Mouse (Mus musculus) NIH3T3 (cell line): ENCODE data around the gene Ttc39b.

Source experiments
- DNase-seq: peaks from one replicate; pipeline ENCODE4 v3.0.0-alpha.2; 2012; ENCODE audit warnings: low read depth

Ttc39b gene

DNA sequence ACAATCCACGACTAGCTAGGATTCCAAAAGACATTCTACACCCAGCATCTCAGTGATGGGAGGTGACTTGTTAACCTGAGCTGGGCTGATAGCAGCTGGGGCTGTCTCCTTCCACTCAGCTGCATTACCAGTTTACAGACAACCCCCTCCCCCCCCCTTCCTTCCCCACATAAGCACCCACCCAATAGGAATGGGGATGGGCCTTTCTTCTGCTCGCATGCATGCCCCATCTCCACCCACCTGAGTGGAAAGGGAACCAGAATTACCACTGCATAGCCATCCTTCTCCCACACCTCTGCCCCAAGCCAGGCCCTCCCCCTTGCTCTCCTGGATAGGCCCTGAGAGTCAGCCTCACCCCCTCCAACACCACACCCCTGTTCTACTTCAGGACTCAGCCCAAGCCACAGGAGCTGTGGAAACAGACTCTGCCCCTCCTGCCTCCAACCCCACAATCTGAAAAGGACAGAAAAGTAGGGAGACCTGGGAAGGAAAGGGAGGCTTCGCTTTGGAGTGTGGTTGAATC lies 6.2 kb downstream of the Ttc39b start:
- no peak for DNase-seq

DNA sequence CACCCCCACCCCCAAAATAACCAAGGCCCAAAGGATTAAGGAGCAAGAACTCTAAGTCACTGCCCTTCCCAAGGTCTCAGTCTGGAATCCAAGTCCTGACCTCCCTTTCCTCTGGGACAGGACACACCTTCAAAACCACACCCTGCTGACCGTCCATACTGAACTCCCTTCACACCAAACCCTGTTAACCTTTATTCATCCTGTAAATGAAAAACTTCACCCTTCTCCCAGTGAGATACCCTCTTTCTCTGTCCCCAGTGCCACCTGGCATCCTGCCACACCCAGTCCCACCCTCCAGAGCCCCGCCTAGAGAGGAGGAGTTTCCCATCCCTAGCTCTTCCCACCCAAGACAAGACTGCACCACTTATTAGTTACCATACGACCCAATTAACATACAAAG lies 7.3 kb downstream of the Ttc39b start:
- no peak for DNase-seq

DNA sequence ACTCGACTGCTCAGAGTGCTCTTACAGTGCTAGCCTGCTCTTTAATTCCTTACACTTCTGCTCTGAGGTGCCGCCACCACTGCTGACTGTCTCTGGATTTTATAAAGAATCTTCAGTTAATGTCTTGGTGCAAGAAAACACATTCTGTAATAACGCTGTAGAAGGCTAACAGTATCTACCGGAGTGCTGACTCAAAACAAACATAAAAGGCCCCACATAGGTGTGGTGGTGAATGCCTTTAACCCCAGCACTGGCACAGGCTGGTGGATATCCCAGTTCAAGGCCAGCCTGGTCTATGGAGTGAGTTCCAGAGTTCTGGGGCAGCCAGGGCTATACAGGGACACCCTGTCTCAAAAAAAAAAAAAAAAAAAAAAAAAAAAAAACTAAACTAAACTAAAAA lies 8.1 kb downstream of the Ttc39b start:
- no peak for DNase-seq

DNA sequence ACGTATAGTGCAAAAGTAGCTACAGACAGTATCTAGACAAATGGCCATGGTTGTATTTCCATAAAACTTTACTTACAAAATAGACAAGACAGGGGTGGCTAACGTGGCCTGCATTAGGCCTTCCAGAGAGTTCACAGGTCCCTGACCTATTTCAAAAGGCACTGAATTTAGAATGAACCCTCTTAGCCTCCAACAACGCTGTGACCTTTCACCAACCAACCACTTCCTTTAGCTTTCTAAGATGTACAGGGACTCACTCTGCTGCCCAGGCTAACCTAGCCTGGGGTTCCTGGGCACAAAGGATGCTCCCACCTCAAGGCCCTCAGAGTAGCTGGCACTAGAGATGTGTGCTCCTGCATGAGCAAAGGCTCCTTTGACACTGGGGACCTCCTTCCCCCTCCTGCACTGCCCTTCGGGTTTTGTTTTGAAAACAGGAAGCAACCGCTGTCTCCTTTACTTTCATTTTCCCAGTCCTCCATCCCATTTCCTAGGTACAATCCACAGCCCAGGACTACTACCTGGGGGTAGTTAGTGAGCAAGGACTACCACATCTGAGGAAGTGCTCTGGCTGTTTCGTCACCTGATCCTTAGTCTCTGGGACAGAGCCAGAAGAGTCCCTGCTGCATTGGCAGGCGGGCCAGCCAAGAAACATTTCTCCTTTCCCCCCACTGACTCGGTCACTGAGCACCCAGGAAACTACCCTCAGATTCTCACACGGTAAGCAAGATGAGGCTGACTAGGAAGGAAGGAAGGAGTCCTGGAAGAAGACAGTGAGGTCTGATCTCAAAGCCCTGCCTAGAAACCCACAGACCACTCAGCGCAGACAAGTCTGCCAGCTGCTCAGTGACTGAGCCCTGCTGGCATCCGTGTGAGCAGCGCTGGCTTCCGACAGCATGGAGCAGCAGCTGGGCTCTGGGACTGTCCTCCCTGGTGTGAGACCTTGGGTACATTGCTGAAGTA lies 8.9 kb downstream of the Ttc39b start:
- peak; percentile 72 for DNase-seq

DNA sequence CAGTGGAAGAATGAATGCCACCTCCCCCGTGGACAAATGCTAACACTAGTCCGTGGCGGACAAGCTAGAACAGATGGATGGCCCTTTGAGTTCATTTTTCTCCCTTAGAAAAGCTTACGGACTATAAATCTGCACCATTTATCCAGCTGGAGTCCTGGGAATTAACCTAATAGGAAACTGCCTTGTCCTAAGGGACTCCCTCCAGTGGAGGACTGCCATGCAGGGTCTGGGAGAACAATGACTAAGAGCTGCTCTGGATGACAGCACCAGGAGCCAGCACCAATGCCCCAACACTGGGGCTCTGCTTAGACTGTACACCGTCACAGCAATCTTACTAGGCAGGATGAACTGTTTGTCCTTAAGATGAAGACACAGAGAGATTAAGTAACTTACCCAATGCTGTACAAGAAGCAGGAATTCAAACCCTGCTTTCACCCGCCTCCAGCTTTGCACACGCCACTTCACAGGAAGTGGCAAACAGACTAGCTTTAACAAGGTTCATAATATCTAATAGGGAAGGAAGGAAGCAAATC lies 9.7 kb downstream of the Ttc39b start:
- no peak for DNase-seq

DNA sequence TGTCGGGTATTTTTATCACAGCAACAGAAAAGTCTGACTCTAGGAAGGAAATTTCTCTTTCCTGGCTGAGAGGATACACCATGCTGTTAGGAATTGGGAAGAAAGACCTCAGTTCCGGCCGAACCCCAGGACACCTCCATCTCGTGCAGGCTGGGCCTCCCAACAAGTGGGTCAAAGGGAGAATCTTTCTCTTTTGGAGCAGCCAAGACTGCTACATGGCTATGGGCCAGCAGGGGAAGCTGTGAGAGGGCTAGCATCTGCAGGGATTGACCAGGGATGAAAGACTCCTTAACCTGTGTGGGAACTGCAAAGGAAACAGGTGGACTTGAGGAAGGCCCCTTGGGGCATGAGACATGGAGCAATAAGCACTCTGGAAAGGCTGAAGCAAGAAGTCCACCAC lies 11.7 kb downstream of the Ttc39b start:
- DNase-seq: no peak

DNA sequence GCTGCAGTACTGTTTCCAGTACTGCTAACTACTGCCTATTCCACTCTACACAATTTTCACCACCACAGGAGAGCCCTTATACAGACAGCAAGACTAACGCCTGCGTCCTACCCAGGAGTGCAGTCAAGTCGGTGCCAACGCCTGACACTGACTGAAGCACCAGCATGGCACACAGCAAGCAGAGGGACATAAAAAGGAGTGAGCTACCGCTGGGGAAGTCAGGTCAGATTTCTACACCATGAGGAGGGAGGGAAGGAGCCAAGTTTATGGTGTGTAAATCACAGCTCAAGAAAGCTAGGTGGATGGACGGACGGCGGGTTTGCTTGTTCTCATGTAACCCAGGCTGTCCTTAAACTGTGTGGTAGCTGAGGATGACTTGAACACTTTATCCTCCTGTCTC lies 12.6 kb downstream of the Ttc39b start:
- DNase-seq: no peak

DNA sequence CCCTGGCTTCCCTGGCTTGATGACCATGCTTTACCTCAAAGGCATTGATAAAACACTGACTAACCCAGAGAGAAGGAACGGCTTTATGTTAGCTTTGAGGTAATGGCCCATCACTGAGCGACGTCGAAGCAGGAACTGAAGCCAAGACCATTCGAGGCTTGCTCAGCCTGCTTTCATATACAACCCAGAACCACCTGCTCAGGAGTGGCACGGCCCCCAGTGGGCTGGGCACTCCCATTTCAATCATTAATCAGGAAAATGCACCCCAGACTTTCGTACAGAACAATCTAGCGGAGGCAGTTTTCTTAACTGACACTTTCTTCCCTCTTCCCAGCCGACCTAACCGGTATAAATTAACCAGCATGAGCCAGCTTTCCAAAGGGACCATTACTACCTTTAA lies 13.1 kb downstream of the Ttc39b start:
- DNase-seq: no peak

DNA sequence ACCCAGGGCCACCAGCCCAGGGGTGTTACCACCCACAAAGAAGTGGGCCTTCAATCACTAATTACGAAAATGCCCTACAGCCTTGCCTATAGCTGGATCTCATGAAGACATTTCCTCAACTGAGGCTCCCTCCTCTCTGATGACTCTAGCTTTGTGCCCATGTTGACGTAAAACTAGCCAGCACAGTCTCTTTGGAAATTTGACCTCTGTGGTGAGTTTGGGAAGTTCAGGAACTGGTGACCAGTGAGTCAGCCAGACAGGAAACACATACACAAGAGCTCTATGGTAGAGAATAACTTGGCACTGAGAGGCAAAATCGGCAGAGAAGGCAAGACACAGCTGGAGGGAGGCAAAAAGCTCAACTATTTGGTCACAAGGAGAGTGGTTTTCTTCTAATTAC lies 15.1 kb downstream of the Ttc39b start:
- peak; percentile 92 for DNase-seq

DNA sequence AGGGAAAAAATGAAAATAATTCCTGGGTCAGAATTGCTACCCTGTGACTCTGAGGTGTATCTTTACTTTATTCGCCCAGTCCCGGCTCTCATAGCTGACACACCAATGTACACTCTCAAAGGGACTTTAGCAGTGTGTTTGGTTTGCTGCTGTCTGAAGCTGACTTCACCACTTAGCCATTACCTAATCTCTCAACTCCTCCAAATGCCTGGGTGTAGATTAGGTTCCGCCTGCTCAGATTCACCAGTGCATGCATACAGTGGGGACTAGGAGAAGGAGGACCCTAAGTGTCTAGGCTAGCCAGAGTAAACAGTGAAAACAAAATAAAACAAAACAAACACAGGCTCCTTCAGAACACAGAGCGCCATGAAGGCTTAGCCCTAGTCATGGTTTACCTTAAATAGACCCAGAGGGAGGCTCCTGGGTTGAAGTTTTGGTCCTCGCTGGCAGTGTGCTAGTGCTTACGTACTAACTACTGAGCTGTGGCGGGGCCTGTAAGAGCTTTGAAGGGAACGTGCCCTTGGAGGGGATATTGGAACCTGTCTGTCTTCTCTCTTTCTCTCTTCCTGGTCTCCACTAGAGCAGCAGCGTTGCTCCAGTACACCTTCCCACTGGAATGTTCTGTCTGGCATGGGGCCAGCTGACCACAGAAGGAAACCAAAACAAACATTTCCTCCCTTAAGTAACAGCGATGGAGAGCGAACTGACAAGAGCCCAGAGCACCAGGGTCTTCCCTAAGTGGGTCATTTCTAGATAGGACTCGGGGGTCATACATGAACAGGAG lies 16.2 kb downstream of the Ttc39b start:
- DNase-seq: no peak

DNA sequence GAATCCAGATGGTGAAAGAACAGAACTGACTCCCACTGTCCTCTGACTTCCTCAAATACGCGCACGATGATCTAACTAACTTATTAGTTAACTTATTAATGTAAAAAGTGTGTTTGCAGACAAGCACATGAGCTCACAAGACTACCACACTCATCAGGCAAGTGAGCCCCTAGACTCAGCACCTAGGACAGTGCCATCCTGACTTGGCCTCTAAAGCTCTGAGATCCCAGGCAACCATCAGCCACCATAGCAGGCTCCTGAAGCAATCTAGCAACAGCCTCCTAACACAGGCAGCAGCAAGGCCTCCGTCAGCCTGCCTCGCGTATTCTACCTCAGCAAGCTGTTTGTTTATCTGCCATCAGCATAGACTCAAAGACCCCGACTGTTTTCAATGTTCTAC lies 17.2 kb downstream of the Ttc39b start:
- DNase-seq: peak; percentile 72

DNA sequence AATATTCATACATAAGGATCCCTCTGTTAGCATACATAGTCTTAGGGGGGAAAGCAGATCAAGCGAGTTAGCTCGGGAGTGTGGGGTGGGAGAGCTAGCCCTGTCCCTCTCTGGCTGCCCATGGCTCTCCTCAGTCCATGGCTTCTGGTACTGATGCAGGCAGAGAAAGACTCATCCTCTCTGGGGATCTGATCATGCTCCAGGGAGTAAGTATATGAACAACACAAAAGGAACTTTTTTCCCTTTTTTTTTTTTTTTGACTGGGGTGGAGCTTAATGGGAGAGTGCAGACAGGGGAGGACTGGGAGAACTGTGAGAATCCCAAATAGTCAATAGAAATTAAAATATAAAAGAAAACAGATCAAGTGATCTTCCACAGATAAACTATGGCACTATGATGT lies 19.0 kb downstream of the Ttc39b start:
- peak; percentile 56 for DNase-seq

DNA sequence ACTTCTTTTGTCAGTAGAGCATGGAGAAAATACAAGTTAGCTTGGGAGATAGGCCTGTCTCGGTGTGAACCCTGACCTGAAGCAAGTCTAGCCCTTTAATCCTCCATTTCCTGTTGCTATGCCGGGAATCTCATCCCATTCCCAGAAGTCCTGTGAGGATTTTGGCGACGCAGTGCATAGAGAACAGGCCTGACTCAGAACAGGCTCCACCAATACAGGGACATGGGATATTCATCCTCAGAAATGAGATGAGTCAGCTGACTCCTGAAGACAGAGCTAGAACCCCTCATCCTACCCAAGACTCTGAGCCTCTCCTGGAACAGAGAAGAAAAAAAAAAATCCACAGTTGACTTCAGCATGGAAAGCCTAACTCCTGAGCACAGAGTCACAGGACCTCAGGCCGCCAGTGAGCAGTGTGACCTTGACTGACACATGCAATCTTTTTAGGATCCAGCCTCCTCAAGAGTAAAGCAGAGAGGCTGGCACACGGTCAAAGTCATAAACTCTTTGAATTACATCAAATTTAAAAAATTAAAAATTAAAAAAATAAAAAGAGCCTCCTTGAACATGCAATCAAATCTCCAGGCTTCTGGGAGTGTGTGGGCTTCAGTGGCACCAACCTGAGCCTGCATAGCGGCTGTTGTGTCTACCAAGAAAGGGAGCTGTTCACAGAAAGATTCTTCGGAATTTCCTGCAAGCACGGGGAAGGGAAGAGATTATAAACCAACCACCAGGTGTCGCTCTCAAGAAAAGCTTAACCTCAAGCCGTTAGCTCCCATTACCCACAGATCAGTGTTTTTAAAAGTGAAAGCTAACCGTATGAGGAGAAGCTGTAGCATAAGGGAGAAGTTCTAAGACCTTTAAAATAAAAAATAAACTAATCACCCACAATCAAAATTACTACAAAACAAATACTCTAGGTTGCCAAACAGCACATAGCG lies 20.9 kb downstream of the Ttc39b start:
- peak; percentile 98 for DNase-seq

DNA sequence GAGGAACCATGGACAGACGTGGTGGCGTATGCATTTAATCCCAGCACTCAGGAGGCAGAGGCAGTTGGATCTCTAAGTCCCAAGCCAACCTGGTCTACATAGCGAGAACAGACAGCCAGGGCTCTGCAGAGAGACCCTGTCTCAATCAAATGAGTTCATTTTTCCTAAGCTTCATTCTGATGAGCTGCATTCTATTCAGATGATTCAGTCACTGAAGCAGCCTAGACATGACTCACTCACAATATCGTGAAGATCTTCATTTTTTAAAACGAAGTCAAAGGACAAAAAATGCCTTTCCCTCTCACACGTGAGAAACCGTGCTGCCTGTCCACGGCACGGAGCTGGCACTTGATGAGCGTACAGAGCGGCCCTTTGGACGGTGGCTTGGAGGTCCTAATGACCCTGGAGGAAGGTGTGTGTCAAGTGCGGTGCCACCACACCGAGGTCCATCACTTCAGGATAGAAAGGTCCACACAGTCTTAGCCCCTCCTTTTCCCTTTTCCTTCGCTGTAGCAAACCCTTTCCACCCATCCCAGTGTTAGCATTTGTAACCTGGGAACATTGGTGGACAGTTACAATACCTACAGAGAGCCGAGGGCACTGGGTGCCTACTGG lies 21.8 kb downstream of the Ttc39b start:
- DNase-seq: peak; percentile 72

DNA sequence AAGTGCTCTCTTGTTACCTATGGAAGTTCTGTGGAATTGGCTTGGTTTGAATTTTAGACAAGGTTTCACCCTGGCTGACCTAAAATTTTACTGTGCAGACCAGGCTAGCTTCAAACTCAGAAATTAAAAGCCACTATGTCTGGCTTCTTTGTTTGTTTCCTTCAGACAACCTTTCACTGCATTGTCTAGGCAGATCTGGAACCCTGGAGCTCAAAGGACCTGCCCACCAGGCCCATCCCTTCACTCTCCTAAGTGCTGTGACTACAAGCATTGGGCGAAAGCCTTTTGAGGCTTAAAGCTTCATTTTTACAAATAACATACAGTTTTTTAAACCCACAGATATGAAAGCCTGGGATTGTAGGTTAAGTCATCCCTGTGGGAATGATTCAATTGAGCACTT lies 22.3 kb downstream of the Ttc39b start:
- no peak for DNase-seq

DNA sequence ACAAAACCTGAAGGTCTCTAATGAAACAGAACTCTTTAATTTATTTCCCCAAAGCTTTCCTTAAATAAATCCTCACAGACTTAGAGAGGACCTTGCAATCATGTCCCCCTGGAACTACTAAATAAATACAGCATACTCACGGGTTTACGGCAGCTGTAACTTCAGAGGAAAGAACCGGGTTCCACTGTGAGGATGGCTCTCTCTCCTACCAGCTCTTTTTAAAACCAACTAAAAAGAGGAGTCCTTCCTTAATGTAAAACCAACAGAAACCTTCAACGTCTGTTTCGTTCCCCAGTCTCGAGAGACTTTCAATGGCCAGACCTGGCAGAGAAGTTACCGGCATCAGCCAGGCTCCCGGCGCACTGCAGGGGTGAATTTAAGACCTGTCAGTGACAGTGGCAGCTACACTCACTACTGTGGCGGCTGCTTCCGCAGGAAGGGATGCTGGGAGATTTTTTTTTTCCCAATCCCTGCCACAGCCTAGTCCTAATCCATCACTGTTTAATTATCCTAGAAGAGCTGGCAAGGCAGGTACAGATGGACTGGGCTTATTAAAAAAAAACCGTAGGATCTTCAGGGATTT lies 39.2 kb downstream of the Ttc39b start:
- DNase-seq: no peak

DNA sequence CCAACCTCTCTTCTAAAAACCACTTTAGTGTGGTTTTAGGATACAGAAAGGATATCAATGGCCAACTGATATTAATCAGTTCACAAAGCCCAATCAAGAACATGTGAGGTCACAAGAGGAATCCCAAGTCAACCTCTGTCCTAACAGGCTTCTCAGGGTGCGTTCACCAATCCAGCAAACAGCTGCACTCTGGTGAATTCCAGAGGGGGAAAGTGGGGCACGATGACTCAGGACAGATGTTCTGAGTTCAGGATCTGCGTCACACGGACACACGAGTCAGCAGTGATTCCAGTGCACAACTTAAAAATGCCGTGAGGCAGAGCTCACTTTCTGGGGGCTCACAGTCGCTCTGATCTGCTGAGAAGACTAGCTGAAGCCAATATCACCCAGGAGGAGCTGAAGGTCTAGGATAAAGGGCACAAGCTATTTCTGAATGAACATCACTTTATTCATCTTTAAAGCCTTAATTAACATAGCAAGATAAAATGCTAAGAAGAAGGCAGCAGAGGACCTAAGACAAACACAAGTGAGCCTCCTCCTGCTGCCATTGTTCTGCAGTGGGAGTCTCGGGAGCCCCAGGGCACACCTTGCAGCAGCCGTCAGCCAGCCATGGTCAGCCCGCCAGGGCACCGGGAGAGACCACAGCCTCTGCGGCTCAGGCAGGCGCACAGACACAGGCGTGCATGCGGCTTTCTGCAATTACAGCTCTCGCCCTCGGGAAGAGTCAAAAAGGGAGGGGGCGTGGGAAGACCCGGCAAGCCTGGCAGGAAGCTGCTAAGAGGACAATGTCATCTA lies 39.9 kb downstream of the Ttc39b start:
- no peak for DNase-seq

DNA sequence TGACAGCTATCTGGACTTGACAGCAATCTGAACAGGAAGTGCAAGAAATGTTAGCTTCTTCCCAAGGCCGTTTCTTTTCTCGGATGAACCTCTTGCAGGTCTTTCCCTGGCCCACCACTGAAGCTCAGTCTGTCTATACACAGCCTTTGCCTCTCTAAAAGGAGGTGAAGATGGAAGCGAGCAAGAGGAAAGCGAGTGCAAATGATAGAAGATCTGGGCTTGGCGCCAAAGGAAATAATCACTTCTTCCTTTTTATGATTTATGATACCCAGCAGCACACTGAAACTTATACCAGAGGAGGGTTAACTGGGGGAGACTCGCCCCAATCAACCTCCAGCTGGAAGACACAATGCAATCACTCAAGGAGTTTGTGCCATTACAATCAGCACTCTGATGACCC lies 41.6 kb downstream of the Ttc39b start:
- DNase-seq: peak; percentile 69

DNA sequence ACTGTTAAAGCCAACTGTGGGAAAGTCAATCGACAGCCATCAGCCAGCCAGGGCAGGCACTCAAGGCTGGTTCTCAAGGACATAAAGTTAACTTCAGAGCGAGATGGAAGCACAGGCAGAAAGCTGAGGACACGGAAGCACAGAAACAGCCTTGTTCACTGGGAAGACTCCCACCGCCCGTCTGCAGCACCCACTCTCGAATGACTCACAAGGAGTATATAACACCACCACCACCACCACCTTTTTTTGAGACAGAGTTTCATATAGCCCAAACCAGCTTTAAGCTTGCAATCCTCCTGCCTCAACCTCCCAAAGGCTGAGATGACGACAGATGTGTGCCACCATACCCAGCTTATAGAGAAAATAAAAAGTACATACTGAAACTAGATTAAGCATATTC lies 44.8 kb downstream of the Ttc39b start:
- no peak for DNase-seq

DNA sequence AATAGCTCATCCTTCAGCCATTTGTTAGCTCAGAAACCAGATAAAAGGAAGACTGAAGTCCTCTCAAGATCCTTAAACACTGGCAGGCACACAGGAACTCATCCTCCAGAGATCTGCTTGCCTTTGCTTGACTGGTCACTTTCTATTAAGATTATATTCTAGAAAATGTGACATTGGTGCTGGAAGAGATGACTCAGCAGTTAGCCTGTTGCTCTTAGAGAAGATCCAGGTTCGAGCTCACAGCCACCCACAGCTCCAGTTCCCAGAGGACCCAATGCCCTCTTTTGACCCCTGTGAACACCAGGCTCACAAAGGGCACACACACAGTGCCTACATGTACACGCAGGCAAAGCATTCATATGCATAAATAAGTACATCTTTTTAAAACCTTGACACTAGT lies 49.8 kb downstream of the Ttc39b start:
- DNase-seq: no peak
